Mouse (Mus musculus): Measurements from ENCODE around the gene Etfbkmt. TPM values are rescaled to one million over a fixed set of nuclear protein-coding genes. Genes with fewer than 3 reads are reported as not detected.
"Not testable (repeated sequence)": the region's sequence is repeated elsewhere in the genome, so short reads cannot be mapped to it uniquely, and the experiment has no call there.

Etfbkmt gene
- polyA plus RNA-seq, 1 experiment from 2014 or later, result 15.6 TPM

GRCm38 (mm10) chr6:149154116-149155030 lies 14.7 kb downstream of the Etfbkmt start:
- Histone ChIP-seq H3K4me1 (replicated peaks) (peaks cover 13% of the 10 kb centered on the region), H3K36me3 (peaks cover 38% of the 10 kb centered on the region), H3K4me2 (peak overlapping the region; percentile 12; the same call in 1 of the 2 replicates), H3K4me3 (no peak overlapping the region), H3K27me3 (replicated peaks) (no peaks in the 10 kb centered on the region), H3K27ac (ENCODE audit: poor library complexity, severe bottlenecking) (peak overlapping the region; percentile 67), H3K9ac (no peak overlapping the region), H3K9me3 (replicated peaks) (no peaks in the 10 kb centered on the region)
- 16% methylated on average over 8 of the region's 8 CpGs for WGBS
- ATAC-seq (ENCODE audit: insufficient number of reproducible peaks, low FRiP score), result peak; percentile 45; the same call in 1 of the 2 replicates

GRCm38 (mm10) chr6:149155031-149155841 lies 15.6 kb downstream of the Etfbkmt start:
- H3K4me3 ChIP-seq, result no peak overlapping the region
- peaks cover 37% of the 10 kb centered on the region for H3K36me3 ChIP-seq
- H3K9ac ChIP-seq, result no peak overlapping the region
- H3K9me3 ChIP-seq (replicated peaks), result no peaks in the 10 kb centered on the region
- H3K4me2 ChIP-seq, result no peak overlapping the region
- H3K27me3 ChIP-seq (replicated peaks), result no peaks in the 10 kb centered on the region
- 0 out of 2 replicates have a peak overlapping the region, but pooled peaks have one; percentile 2 for H3K27ac ChIP-seq (ENCODE audit: poor library complexity, severe bottlenecking)
- WGBS, result 23% methylated on average over 3 of the region's 3 CpGs
- no peak for ATAC-seq (ENCODE audit: insufficient number of reproducible peaks, low FRiP score)
- H3K4me1 ChIP-seq (replicated peaks), result peaks cover 13% of the 10 kb centered on the region

- H3K9me3 ChIP-seq (replicated peaks); H3K9ac ChIP-seq; H3K27me3 ChIP-seq (replicated peaks); H3K4me2 ChIP-seq; H3K27ac ChIP-seq (ENCODE audit: poor library complexity, severe bottlenecking); H3K4me3 ChIP-seq; ATAC-seq (ENCODE audit: insufficient number of reproducible peaks, low FRiP score); H3K4me1 ChIP-seq (replicated peaks): not testable (repeated sequence)
- WGBS, result 49% methylated on average over 3 of the region's 4 CpGs
- H3K36me3 ChIP-seq, result peaks cover 42% of the 10 kb centered on the region
Measured at GRCm38 (mm10) chr6:149167038-149167437, 27.4 kb downstream of the Etfbkmt start.

GRCm38 (mm10) chr6:149167672-149168071 lies 28.0 kb downstream of the Etfbkmt start:
- 93% methylated on average over 1 of the region's 1 CpGs for WGBS
- no peaks in the 10 kb centered on the region for H3K27me3 ChIP-seq (replicated peaks)
- no peaks in the 10 kb centered on the region for H3K4me1 ChIP-seq (replicated peaks)
- H3K9ac ChIP-seq, result no peak overlapping the region
- no peak overlapping the region for H3K4me3 ChIP-seq
- no peak for ATAC-seq (ENCODE audit: insufficient number of reproducible peaks, low FRiP score)
- peaks cover 37% of the 10 kb centered on the region for H3K36me3 ChIP-seq
- no peak overlapping the region for H3K27ac ChIP-seq (ENCODE audit: poor library complexity, severe bottlenecking)
- H3K4me2 ChIP-seq, result no peak overlapping the region
- H3K9me3 ChIP-seq (replicated peaks), result 0 out of 2 replicates have a peak, but pooled peaks cover 4% of the 10 kb centered on the region

GRCm38 (mm10) chr6:149168436-149168835 lies 28.8 kb downstream of the Etfbkmt start:
- no peaks in the 10 kb centered on the region for H3K27me3 ChIP-seq (replicated peaks)
- 0 out of 2 replicates have a peak, but pooled peaks cover 4% of the 10 kb centered on the region for H3K9me3 ChIP-seq (replicated peaks)
- no peak overlapping the region for H3K4me3 ChIP-seq
- ATAC-seq (ENCODE audit: insufficient number of reproducible peaks, low FRiP score), result no peak
- H3K27ac ChIP-seq (ENCODE audit: poor library complexity, severe bottlenecking), result no peak overlapping the region
- H3K36me3 ChIP-seq, result peaks cover 34% of the 10 kb centered on the region
- WGBS, result 87% methylated on average over 2 of the region's 2 CpGs
- H3K4me1 ChIP-seq (replicated peaks), result no peaks in the 10 kb centered on the region
- no peak overlapping the region for H3K9ac ChIP-seq
- H3K4me2 ChIP-seq, result no peak overlapping the region

- peaks cover 13% of the 10 kb centered on the region; the same call in 1 of the 2 replicates for H3K4me1 ChIP-seq (replicated peaks)
- H3K4me2 ChIP-seq; H3K27me3 ChIP-seq (replicated peaks); H3K9ac ChIP-seq; H3K4me3 ChIP-seq; H3K27ac ChIP-seq (ENCODE audit: poor library complexity, severe bottlenecking); H3K9me3 ChIP-seq (replicated peaks); ATAC-seq (ENCODE audit: insufficient number of reproducible peaks, low FRiP score): not testable (repeated sequence)
- 87% methylated on average over 4 of the region's 4 CpGs for WGBS
- H3K36me3 ChIP-seq, result peaks cover 47% of the 10 kb centered on the region
Measured at GRCm38 (mm10) chr6:149169965-149170364, 30.3 kb downstream of the Etfbkmt start.

- Histone ChIP-seq H3K27ac (ENCODE audit: poor library complexity, severe bottlenecking) (no peak overlapping the region), H3K4me1 (replicated peaks) (peaks cover 16% of the 10 kb centered on the region; the same call in 1 of the 2 replicates), H3K27me3 (replicated peaks) (no peaks in the 10 kb centered on the region), H3K9me3 (replicated peaks) (peaks cover 6% of the 10 kb centered on the region; the same call in 1 of the 2 replicates), H3K4me3 (no peak overlapping the region), H3K4me2 (no peak overlapping the region), H3K9ac (no peak overlapping the region), H3K36me3 (peaks cover 53% of the 10 kb centered on the region)
- 57% methylated on average over 4 of the region's 4 CpGs for WGBS
- ATAC-seq (ENCODE audit: insufficient number of reproducible peaks, low FRiP score), result no peak
Measured at GRCm38 (mm10) chr6:149173831-149174625, 34.4 kb downstream of the Etfbkmt start.

- H3K36me3 ChIP-seq, result peaks cover 55% of the 10 kb centered on the region
- no peak overlapping the region for H3K4me3 ChIP-seq
- H3K4me2 ChIP-seq, result no peak overlapping the region
- no peak overlapping the region for H3K27ac ChIP-seq (ENCODE audit: poor library complexity, severe bottlenecking)
- peaks cover 16% of the 10 kb centered on the region; the same call in 1 of the 2 replicates for H3K4me1 ChIP-seq (replicated peaks)
- no peaks in the 10 kb centered on the region for H3K27me3 ChIP-seq (replicated peaks)
- no peak overlapping the region for H3K9ac ChIP-seq
- ATAC-seq (ENCODE audit: insufficient number of reproducible peaks, low FRiP score), result no peak
- WGBS, result 81% methylated on average over 3 of the region's 3 CpGs
- H3K9me3 ChIP-seq (replicated peaks), result peaks cover 6% of the 10 kb centered on the region; the same call in 1 of the 2 replicates
Measured at GRCm38 (mm10) chr6:149174932-149175570, 35.4 kb downstream of the Etfbkmt start.

GRCm38 (mm10) chr6:149179064-149179463 lies 39.4 kb downstream of the Etfbkmt start:
- H3K9me3 ChIP-seq (replicated peaks), result peaks cover 13% of the 10 kb centered on the region
- H3K4me1 ChIP-seq (replicated peaks), result peaks cover 13% of the 10 kb centered on the region; the same call in 1 of the 2 replicates
- H3K27ac ChIP-seq (ENCODE audit: poor library complexity, severe bottlenecking), result no peak overlapping the region
- no peak overlapping the region for H3K4me3 ChIP-seq
- peaks cover 82% of the 10 kb centered on the region for H3K36me3 ChIP-seq
- H3K9ac ChIP-seq, result no peak overlapping the region
- ATAC-seq (ENCODE audit: insufficient number of reproducible peaks, low FRiP score), result no peak
- H3K4me2 ChIP-seq, result no peak overlapping the region
- no peaks in the 10 kb centered on the region for H3K27me3 ChIP-seq (replicated peaks)

- no peak overlapping the region for H3K27ac ChIP-seq (ENCODE audit: poor library complexity, severe bottlenecking)
- H3K4me3 ChIP-seq, result no peak overlapping the region
- no peak for ATAC-seq (ENCODE audit: insufficient number of reproducible peaks, low FRiP score)
- peaks cover 13% of the 10 kb centered on the region for H3K4me1 ChIP-seq (replicated peaks)
- peaks cover 7% of the 10 kb centered on the region for H3K9me3 ChIP-seq (replicated peaks)
- H3K4me2 ChIP-seq, result no peak overlapping the region
- H3K27me3 ChIP-seq (replicated peaks), result no peaks in the 10 kb centered on the region
- no peak overlapping the region for H3K9ac ChIP-seq
- H3K36me3 ChIP-seq, result peaks cover 58% of the 10 kb centered on the region
- WGBS, result 88% methylated on average over 1 of the region's 1 CpGs
Measured at GRCm38 (mm10) chr6:149184007-149184406, 44.4 kb downstream of the Etfbkmt start.
